8 mouse cellular contexts compared by ENCODE assay signal in genomic region chr1:44119201-44120073, GRCm38 (mm10). TPM values are rescaled to one million over a fixed set of nuclear protein-coding genes. Genes with fewer than 3 reads are reported as not detected.
A peak's percentile ranks its signal among the peaks of the same experiment; 100 is the strongest.
DNase-seq lines count a peak whose midpoint lies in the region; ATAC-seq and TF ChIP-seq lines count a peak whose summit lies in the region.

No protein-coding gene starts in this region.

- TF ChIP-seq CTCF in G1E (IDR thresholded peaks at IDR 0.05; ENCODE audit: low read depth, low read length) = peak; percentile 1; the same call in 1 of the 2 replicates
- peak; percentile 74 for TF ChIP-seq CTCF in forebrain, postnatal 0 days (IDR thresholded peaks at IDR 0.05; ENCODE audit: low read depth)
- peak; percentile 57; the same call in 1 of the 2 replicates for TF ChIP-seq CTCF in thymus, adult 2 months (IDR thresholded peaks at IDR 0.05; ENCODE audit: borderline replicate concordance, control insufficient read depth, extremely low read depth, insufficient read depth, low read length, poor library complexity)

- WGBS in forebrain, postnatal 0 days = under 1% methylated on average over 42 of the region's 43 CpGs
- 0% methylated on average over 40 of the region's 43 CpGs for WGBS in lung, embryonic 15.5 days
- WGBS in thymus, adult 2 months = under 1% methylated on average over 43 of the region's 43 CpGs

- H3K9ac ChIP-seq in forebrain, postnatal 0 days = peak overlapping the region; percentile 87
- peak overlapping the region; percentile 74 for H3K9ac ChIP-seq in lung, embryonic 15.5 days

- no peaks in the 10 kb centered on the region for H3K27me3 ChIP-seq in G1E (ENCODE audit: insufficient read depth, low read length)
- no peaks in the 10 kb centered on the region for H3K27me3 ChIP-seq in forebrain, postnatal 0 days (ENCODE audit: insufficient read depth, low read length)
- H3K27me3 ChIP-seq in lung, embryonic 15.5 days = no peaks in the 10 kb centered on the region
- no peaks in the 10 kb centered on the region for H3K27me3 ChIP-seq in thymus, adult 2 months (ENCODE audit: control insufficient read depth, insufficient read depth, low read length)

- ATAC-seq in G1E (ENCODE audit: extremely low read depth, insufficient number of reproducible peaks, low FRiP score, poor library complexity, severe bottlenecking) = peak; percentile 72
- peak; percentile 85 for ATAC-seq in forebrain, postnatal 0 days
- ATAC-seq in lung, embryonic 15.5 days (ENCODE audit: borderline replicate concordance, extremely low read depth, low FRiP score, low TSS enrichment) = peak; percentile 93

- no peaks in the 10 kb centered on the region for H3K9me3 ChIP-seq in G1E (replicated peaks)
- H3K9me3 ChIP-seq in forebrain, postnatal 0 days (ENCODE audit: low read length) = no peaks in the 10 kb centered on the region
- H3K9me3 ChIP-seq in lung, embryonic 15.5 days = no peaks in the 10 kb centered on the region

- DNase-seq in G1E (ENCODE audit: low spot score) = peak; percentile 81
- DNase-seq in cerebellum, adult 18-20 months = peak; percentile 84 to 87
- peak; percentile 83 for DNase-seq in forebrain, postnatal 0 days
- DNase-seq in heart, postnatal 4 days = peak; percentile 87
- peak; percentile 29 for DNase-seq in layer of hippocampus, adult 9-10 months (ENCODE audit: low spot score)
- DNase-seq in ovary, adult 18-20 months (ENCODE audit: low spot score) = peak; percentile 80
- DNase-seq in thymus, adult 2 months = peak; percentile 80

- peaks cover 31% of the 10 kb centered on the region for H3K4me1 ChIP-seq in G1E (ENCODE audit: insufficient read depth, low read depth, low read length)
- no peaks in the 10 kb centered on the region for H3K4me1 ChIP-seq in forebrain, postnatal 0 days (ENCODE audit: insufficient read depth)
- peaks cover 11% of the 10 kb centered on the region for H3K4me1 ChIP-seq in lung, embryonic 15.5 days
- H3K4me1 ChIP-seq in thymus, adult 2 months (replicated peaks; ENCODE audit: control insufficient read depth, insufficient read depth, low read length) = peaks cover 13% of the 10 kb centered on the region

- H3K27ac ChIP-seq in forebrain, postnatal 0 days (ENCODE audit: low read depth, low read length) = peak overlapping the region; percentile 94
- H3K27ac ChIP-seq in lung, embryonic 15.5 days = peak overlapping the region; percentile 99
- peak overlapping the region; percentile 56 for H3K27ac ChIP-seq in thymus, adult 2 months (ENCODE audit: control insufficient read depth, insufficient read depth, low read length)

- 0 out of 2 replicates have a peak, but pooled peaks have one; percentile 26 for TF ChIP-seq POLR2A in thymus, adult 2 months (IDR thresholded peaks at IDR 0.05; ENCODE audit: control insufficient read depth, extremely low read depth, insufficient read depth, low read length, poor library complexity)

- peaks cover 38% of the 10 kb centered on the region for H3K36me3 ChIP-seq in G1E (replicated peaks)
- H3K36me3 ChIP-seq in forebrain, postnatal 0 days (ENCODE audit: insufficient read depth) = peaks cover 4% of the 10 kb centered on the region; the same call in 1 of the 2 replicates
- H3K36me3 ChIP-seq in lung, embryonic 15.5 days = peaks cover 7% of the 10 kb centered on the region
- H3K36me3 ChIP-seq in thymus, adult 2 months (ENCODE audit: control insufficient read depth, insufficient read depth, low read length) = no peaks in the 10 kb centered on the region

- peak overlapping the region; percentile 78 for H3K4me3 ChIP-seq in G1E (ENCODE audit: low read depth, low read length)
- peak overlapping the region; percentile 62 for H3K4me3 ChIP-seq in forebrain, postnatal 0 days (ENCODE audit: low read depth, low read length)
- peak overlapping the region; percentile 75 for H3K4me3 ChIP-seq in lung, embryonic 15.5 days
- peak overlapping the region; percentile 95 for H3K4me3 ChIP-seq in thymus, adult 2 months (ENCODE audit: control insufficient read depth, insufficient read depth, low read length)

- peak overlapping the region; percentile 74 for H3K4me2 ChIP-seq in forebrain, postnatal 0 days (ENCODE audit: low read depth)
- peak overlapping the region; percentile 90 for H3K4me2 ChIP-seq in lung, embryonic 15.5 days

RNA-seq across cellular contexts. Expression of gene Bivm, which starts 0.7 kb away (rescaled TPM):
- 68.8 and 70.1 TPM in 2 replicates for total RNA-seq in G1E (2014; fragmentation: Nextera tagmentation)
- total RNA-seq in G1E (2017) = 26.1 and 28.9 TPM in 2 replicates
- polyA plus RNA-seq in G1E (2012) = 4.8 and 6.4 TPM in 2 replicates
- total RNA-seq in forebrain, postnatal 0 days (2014; rRNA removed) = 39.9 and 40.1 TPM in 2 replicates
- polyA plus RNA-seq in forebrain, postnatal 0 days (2015; fragmentation: Nextera tagmentation; extraction: Ambion mirVana) = 16.9 and 22.5 TPM in 2 replicates
- 10 to 100 TPM; 11.3 to 13.8 TPM for total RNA-seq in heart, postnatal 4 days (2021)
- 18.9 and 19.2 TPM in 2 replicates for polyA plus RNA-seq in lung, embryonic 15.5 days (2015; fragmentation: Nextera tagmentation; extraction: Ambion mirVana)
- 3.9 and 4.2 TPM in 2 replicates for polyA plus RNA-seq in thymus, adult 2 months (2012; rRNA removed)

RNA-seq across cellular contexts. Expression of gene Kdelc1, which starts 0.8 kb away (rescaled TPM):
- total RNA-seq in G1E (2014; fragmentation: Nextera tagmentation) (65.3 and 67.5 TPM in 2 replicates), G1E (2017) (24.2 and 26.2 TPM in 2 replicates)
- 5.9 and 7.0 TPM in 2 replicates for polyA plus RNA-seq in G1E (2012)
- total RNA-seq in forebrain, postnatal 0 days (2014; rRNA removed) = 10.5 and 10.6 TPM in 2 replicates
- polyA plus RNA-seq in forebrain, postnatal 0 days (2015; fragmentation: Nextera tagmentation; extraction: Ambion mirVana) = 12.7 and 14.2 TPM in 2 replicates
- total RNA-seq in heart, postnatal 4 days (2021) = 10 to 100 TPM; 26.7 to 28.9 TPM
- 60.7 and 62.1 TPM in 2 replicates for polyA plus RNA-seq in lung, embryonic 15.5 days (2015; fragmentation: Nextera tagmentation; extraction: Ambion mirVana)
- polyA plus RNA-seq in thymus, adult 2 months (2012; rRNA removed) = 10.9 and 11.9 TPM in 2 replicates

RNA-seq across cellular contexts. Expression of gene Tex30, which starts 17.2 kb away (rescaled TPM):
- total RNA-seq in G1E (2014; fragmentation: Nextera tagmentation) = 65.6 and 102 TPM in 2 replicates
- total RNA-seq in G1E (2017) = 125 and 159 TPM in 2 replicates
- polyA plus RNA-seq in G1E (2012) = 7.6 and 12.8 TPM in 2 replicates
- 15.2 and 18.7 TPM in 2 replicates for total RNA-seq in forebrain, postnatal 0 days (2014; rRNA removed)
- polyA plus RNA-seq in forebrain, postnatal 0 days (2015; fragmentation: Nextera tagmentation; extraction: Ambion mirVana) = 36.0 and 43.4 TPM in 2 replicates
- total RNA-seq in heart, postnatal 4 days (2021) = 10 to 100 TPM; 17.2 to 20.7 TPM
- 86.8 and 89.0 TPM in 2 replicates for polyA plus RNA-seq in lung, embryonic 15.5 days (2015; fragmentation: Nextera tagmentation; extraction: Ambion mirVana)
- polyA plus RNA-seq in thymus, adult 2 months (2012; rRNA removed) = 24.3 and 25.1 TPM in 2 replicates

RNA-seq across cellular contexts. Expression of gene Ercc5, which starts 28.1 kb away (rescaled TPM):
- total RNA-seq in G1E (2014; fragmentation: Nextera tagmentation) = 45.3 and 49.5 TPM in 2 replicates
- 30.8 and 33.8 TPM in 2 replicates for total RNA-seq in G1E (2017)
- 6.4 and 6.7 TPM in 2 replicates for polyA plus RNA-seq in G1E (2012)
- total RNA-seq in forebrain, postnatal 0 days (2014; rRNA removed) = 25.2 and 28.0 TPM in 2 replicates
- polyA plus RNA-seq in forebrain, postnatal 0 days (2015; fragmentation: Nextera tagmentation; extraction: Ambion mirVana) = 19.1 and 20.2 TPM in 2 replicates
- total RNA-seq in heart, postnatal 4 days (2021) = 10 to 100 TPM; 16.9 to 20.1 TPM
- 21.6 and 24.0 TPM in 2 replicates for polyA plus RNA-seq in lung, embryonic 15.5 days (2015; fragmentation: Nextera tagmentation; extraction: Ambion mirVana)
- polyA plus RNA-seq in thymus, adult 2 months (2012; rRNA removed) = 5.9 and 6.2 TPM in 2 replicates

RNA-seq across cellular contexts. Expression of gene Gm8251, which starts 57.7 kb away (rescaled TPM):
- total RNA-seq in G1E (2014; fragmentation: Nextera tagmentation) (not detected in 2 replicates), G1E (2017) (0.22 and 0.29 TPM in 2 replicates)
- 0.01 TPM in 1 of 2 replicates, not detected in the other for polyA plus RNA-seq in G1E (2012)
- 0.05 TPM in 1 of 2 replicates, not detected in the other for total RNA-seq in forebrain, postnatal 0 days (2014; rRNA removed)
- not detected in 2 replicates for polyA plus RNA-seq in forebrain, postnatal 0 days (2015; fragmentation: Nextera tagmentation; extraction: Ambion mirVana)
- total RNA-seq in heart, postnatal 4 days (2021) = under 1 TPM in 1 of 2 experiments, not detected in 1; 0.05 TPM
- 0.14 and 0.15 TPM in 2 replicates for polyA plus RNA-seq in lung, embryonic 15.5 days (2015; fragmentation: Nextera tagmentation; extraction: Ambion mirVana)
- polyA plus RNA-seq in thymus, adult 2 months (2012; rRNA removed) = 0.13 and 0.18 TPM in 2 replicates

Comparison
In these comparisons a context has a peak if more than half of its experiments do, and no peak if none do; other contexts are left out.
1. Peak in every context shown above with its lines: DNase-seq, ATAC-seq, H3K4me3 ChIP-seq and H3K27ac ChIP-seq.
2. DNase-seq: peak in every context shown above with its lines; median percentile 87 in heart, postnatal 4 days; 86 in cerebellum, adult 18-20 months; 83 in forebrain, postnatal 0 days; 81 in G1E; 80 in ovary, adult 18-20 months; 80 in thymus, adult 2 months; 29 in layer of hippocampus, adult 9-10 months.
3. CTCF ChIP-seq: peak in every context shown above with its lines; median percentile 74 in forebrain, postnatal 0 days; 57 in thymus, adult 2 months; 1 in G1E.